8 mouse cellular contexts compared by ENCODE assay signal in genomic region chr12:20920653-20921397, GRCm38 (mm10).
DNase-seq lines count a peak whose midpoint lies in the region; ATAC-seq lines count a peak whose summit lies in the region.
"Not testable (repeated sequence)": the region's sequence is repeated elsewhere in the genome, so short reads cannot be mapped to it uniquely, and the experiment has no call there.

No protein-coding gene starts in this region.

- not testable (repeated sequence) for H3K4me1 ChIP-seq in intestine, embryonic 16.5 days (ENCODE audit: control insufficient read depth, insufficient read depth, low read length); limb, embryonic 10.5 days

- H3K27ac ChIP-seq in intestine, embryonic 16.5 days (ENCODE audit: low read length), result peak overlapping the region; percentile 90
- H3K27ac ChIP-seq in limb, embryonic 10.5 days, result peak overlapping the region; percentile 96

- peak; percentile 85 for DNase-seq in adrenal gland, adult 2 months
- DNase-seq in embryo, embryonic 9.5 days (ENCODE audit: extremely low spot score), result peak; percentile 85
- DNase-seq in heart, adult 11 months, result peak; percentile 98
- DNase-seq in limb, embryonic 10.5 days (ENCODE audit: low spot score), result peak; percentile 87
- peak; percentile 22 for DNase-seq in mesoderm, embryonic 11.5 days (ENCODE audit: low read depth, low spot score)
- peak; percentile 26 to 39 for DNase-seq in right cerebral cortex, postnatal 36 days (ENCODE audit: low spot score in 2 of 2)
- peak; percentile 49 to 65 for DNase-seq in urinary bladder, postnatal 36 days (ENCODE audit: low spot score in 2 of 2)

- peak overlapping the region; percentile 44 for H3K4me2 ChIP-seq in intestine, embryonic 16.5 days (ENCODE audit: low read depth, low read length)

- H3K36me3 ChIP-seq in intestine, embryonic 16.5 days (ENCODE audit: control insufficient read depth, insufficient read depth, low read length), result not testable (repeated sequence)
- peaks cover 37% of the 10 kb centered on the region for H3K36me3 ChIP-seq in limb, embryonic 10.5 days

- WGBS in intestine, embryonic 16.5 days, result under 1% methylated on average over 71 of the region's 87 CpGs
- WGBS in limb, embryonic 10.5 days, result under 1% methylated on average over 85 of the region's 87 CpGs

- H3K4me3 ChIP-seq in intestine, embryonic 16.5 days (ENCODE audit: low read length), result peak overlapping the region; percentile 84
- H3K4me3 ChIP-seq in limb, embryonic 10.5 days, result peak overlapping the region; percentile 78

- ATAC-seq in intestine, embryonic 16.5 days, result peak; percentile 100

- not testable (repeated sequence) for H3K27me3 ChIP-seq in intestine, embryonic 16.5 days (replicated peaks; ENCODE audit: control insufficient read depth, insufficient read depth, low read length); limb, embryonic 10.5 days (ENCODE audit: low read depth, poor library complexity, severe bottlenecking)

- H3K9ac ChIP-seq in intestine, embryonic 16.5 days (ENCODE audit: low read depth, low read length), result peak overlapping the region; percentile 89

- not testable (repeated sequence) for H3K9me3 ChIP-seq in intestine, embryonic 16.5 days (ENCODE audit: control insufficient read depth, low read length)
- H3K9me3 ChIP-seq in limb, embryonic 10.5 days (replicated peaks), result peaks cover 12% of the 10 kb centered on the region

Comparison
In these comparisons a context has a peak if more than half of its experiments do, and no peak if none do; other contexts are left out.
1. Peak in every context shown above with its lines: DNase-seq, ATAC-seq, H3K4me3 ChIP-seq and H3K27ac ChIP-seq.
2. DNase-seq: peak in every context shown above with its lines; median percentile 98 in heart, adult 11 months; 87 in limb, embryonic 10.5 days; 85 in adrenal gland, adult 2 months; 85 in embryo, embryonic 9.5 days; 57 in urinary bladder, postnatal 36 days; 32 in right cerebral cortex, postnatal 36 days; 22 in mesoderm, embryonic 11.5 days.